In the genomic region with DNA sequence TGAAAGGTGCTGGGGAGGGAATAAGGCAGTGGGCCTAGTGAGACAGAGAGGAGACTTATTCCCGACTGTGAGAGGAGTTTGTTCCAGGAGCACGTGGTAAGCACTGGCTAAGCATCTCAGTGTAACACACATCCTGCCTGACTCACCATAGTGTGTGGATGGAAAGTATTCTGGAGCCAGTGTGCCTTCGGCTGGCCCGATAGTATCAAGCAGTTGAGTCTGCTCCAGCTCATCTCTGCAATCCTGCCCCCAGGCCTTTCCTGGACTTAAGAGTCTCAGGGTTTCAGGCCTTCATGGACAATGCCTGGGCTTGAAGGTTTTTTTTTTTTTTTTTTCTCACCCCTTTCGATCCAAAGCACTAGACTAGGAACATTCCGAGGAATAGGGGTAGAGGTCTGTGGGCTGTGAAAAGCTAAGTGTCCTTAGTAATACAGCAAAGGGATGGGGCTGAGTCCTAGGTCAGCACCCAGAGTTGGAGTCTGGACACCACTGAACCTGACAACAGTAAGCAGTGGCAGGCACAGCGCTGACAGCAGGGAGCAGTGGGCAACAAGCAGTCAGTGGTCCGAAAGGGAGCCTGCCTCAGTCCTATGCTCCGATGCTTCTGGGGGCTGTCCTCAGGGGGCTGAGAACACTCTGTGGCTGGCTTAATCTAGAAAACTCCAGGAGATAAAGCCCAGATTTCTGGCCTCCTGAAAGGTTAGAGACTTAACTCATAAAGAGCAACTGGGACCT, we compare ENCODE assay signal across 8 mouse cellular contexts. TPM values are rescaled to one million over a fixed set of nuclear protein-coding genes. Genes with fewer than 3 reads are reported as not detected.
DNase-seq lines count a peak whose midpoint lies in the region; ATAC-seq and TF ChIP-seq lines count a peak whose summit lies in the region.

No protein-coding gene starts in this region.

- H3K79me2 ChIP-seq in liver, adult 2 months (ENCODE audit: control insufficient read depth, insufficient read depth, low read length) = peaks cover 1% of the 10 kb centered on the region; the same call in 1 of the 2 replicates

- peaks cover 18% of the 10 kb centered on the region for H3K4me1 ChIP-seq in hindbrain, postnatal 0 days (ENCODE audit: insufficient read depth, low read length)
- H3K4me1 ChIP-seq in liver, adult 2 months (ENCODE audit: control insufficient read depth, insufficient read depth, low read length) = peaks cover 4% of the 10 kb centered on the region; the same call in 1 of the 2 replicates
- H3K4me1 ChIP-seq in neural tube, embryonic 14.5 days (ENCODE audit: control insufficient read depth, insufficient read depth, low read length) = peaks cover 30% of the 10 kb centered on the region

- no peak for TF ChIP-seq CTCF in hindbrain, postnatal 0 days (IDR thresholded peaks at IDR 0.05; ENCODE audit: low read depth)
- no peak for TF ChIP-seq CTCF in liver, adult 2 months (IDR thresholded peaks at IDR 0.05; ENCODE audit: low read depth, low read length)

- peak overlapping the region; percentile 99 for H3K27ac ChIP-seq in hindbrain, postnatal 0 days
- no peak overlapping the region for H3K27ac ChIP-seq in liver, adult 2 months (replicated peaks; ENCODE audit: insufficient read depth, low read depth, low read length)
- H3K27ac ChIP-seq in neural tube, embryonic 14.5 days (ENCODE audit: low read depth, low read length) = peak overlapping the region; percentile 99

- H3K9me3 ChIP-seq in hindbrain, postnatal 0 days (ENCODE audit: low read length) = no peaks in the 10 kb centered on the region
- no peaks in the 10 kb centered on the region for H3K9me3 ChIP-seq in neural tube, embryonic 14.5 days (ENCODE audit: control insufficient read depth, low read length)

- no peak for TF ChIP-seq POLR2A in liver, adult 2 months (IDR thresholded peaks at IDR 0.05; ENCODE audit: extremely low read depth, insufficient read depth, low read length)

- no peaks in the 10 kb centered on the region for H3K27me3 ChIP-seq in hindbrain, postnatal 0 days (ENCODE audit: insufficient read depth, low read length)
- no peaks in the 10 kb centered on the region for H3K27me3 ChIP-seq in liver, adult 2 months (ENCODE audit: control insufficient read depth, insufficient read depth, low read length)
- no peaks in the 10 kb centered on the region; the same call in 1 of the 2 replicates for H3K27me3 ChIP-seq in neural tube, embryonic 14.5 days (ENCODE audit: control insufficient read depth, insufficient read depth, low read length)

- H3K9ac ChIP-seq in hindbrain, postnatal 0 days (replicated peaks; ENCODE audit: low read length) = peak overlapping the region; percentile 99
- H3K9ac ChIP-seq in liver, adult 2 months (ENCODE audit: low read depth, low read length) = peak overlapping the region; percentile 86
- H3K9ac ChIP-seq in neural tube, embryonic 14.5 days (replicated peaks; ENCODE audit: low read depth, low read length) = peak overlapping the region; percentile 99

- ATAC-seq in hindbrain, postnatal 0 days = peak; percentile 10; the same call in 1 of the 2 replicates
- peak; percentile 53 for ATAC-seq in neural tube, embryonic 14.5 days (ENCODE audit: low read depth)
- no peak for ATAC-seq in erythroid progenitor cell, adult 5-6 weeks (replicated peaks; ENCODE audit: low FRiP score, poor library complexity, severe bottlenecking)

- peak overlapping the region; percentile 73 for H3K4me2 ChIP-seq in hindbrain, postnatal 0 days (ENCODE audit: low read depth, low read length)
- peak overlapping the region; percentile 85 for H3K4me2 ChIP-seq in neural tube, embryonic 14.5 days (ENCODE audit: low read depth, low read length)

- peak overlapping the region; percentile 95 for H3K4me3 ChIP-seq in hindbrain, postnatal 0 days (ENCODE audit: low read length)
- H3K4me3 ChIP-seq in liver, adult 2 months (ENCODE audit: insufficient read depth, low read depth, low read length) = peak overlapping the region; percentile 93
- H3K4me3 ChIP-seq in neural tube, embryonic 14.5 days (ENCODE audit: low read depth, low read length) = peak overlapping the region; percentile 99

- no peaks in the 10 kb centered on the region for H3K36me3 ChIP-seq in hindbrain, postnatal 0 days (ENCODE audit: insufficient read depth, low read length)
- H3K36me3 ChIP-seq in liver, adult 2 months (ENCODE audit: control insufficient read depth, insufficient read depth, low read length) = no peaks in the 10 kb centered on the region
- no peaks in the 10 kb centered on the region for H3K36me3 ChIP-seq in neural tube, embryonic 14.5 days (ENCODE audit: control insufficient read depth, insufficient read depth, low read length)

- 4% methylated on average over 9 of the region's 9 CpGs for WGBS in hindbrain, postnatal 0 days
- 47% methylated on average over 9 of the region's 9 CpGs for WGBS in liver, adult 2 months
- WGBS in neural tube, embryonic 14.5 days = 9% methylated on average over 9 of the region's 9 CpGs

- peak; percentile 4 for DNase-seq in spleen, adult 12 weeks (ENCODE audit: low spot score)
- no peak for DNase-seq in spleen, postnatal 36 days (ENCODE audit: low spot score in 2 of 2)
- peak; percentile 46 for DNase-seq in cerebellum, adult 9-10 months
- peak; percentile 23 to 25 for DNase-seq in frontal cortex, postnatal 14 days (ENCODE audit: low spot score in 2 of 2)
- DNase-seq in hindbrain, postnatal 0 days (ENCODE audit: low spot score) = peak; percentile 6
- DNase-seq in liver, adult 2 months (ENCODE audit: extremely low read depth, low read depth, low spot score) = no peak

RNA-seq across cellular contexts. Expression of a gene that starts 1.2 kb away (rescaled TPM):
- total RNA-seq in hindbrain, postnatal 0 days (2014; rRNA removed) = 76.2 and 81.1 TPM in 2 replicates
- polyA plus RNA-seq in hindbrain, postnatal 0 days (2015; fragmentation: Nextera tagmentation; extraction: Ambion mirVana) = 64.0 and 69.4 TPM in 2 replicates
- 8.8 and 9.3 TPM in 2 replicates for total RNA-seq in liver, adult 2 months (2014; rRNA removed)
- 2.5 and 2.6 TPM in 2 replicates for polyA plus RNA-seq in liver, adult 2 months (2012; rRNA removed)
- 104 and 109 TPM in 2 replicates for polyA plus RNA-seq in neural tube, embryonic 14.5 days (2014; fragmentation: Nextera tagmentation; extraction: Ambion mirVana)
- total RNA-seq in erythroid progenitor cell, adult 5-6 weeks (2015; ENCODE audit: low replicate concordance) = 111 and 127 TPM in 2 replicates
- total RNA-seq in erythroid progenitor cell, adult 5-6 weeks (2017; ENCODE audit: low replicate concordance) = 243 and 248 TPM in 2 replicates

RNA-seq across cellular contexts. Expression of a gene that starts 36.7 kb away (rescaled TPM):
- total RNA-seq in hindbrain, postnatal 0 days (2014; rRNA removed) = 59.9 and 67.0 TPM in 2 replicates
- polyA plus RNA-seq in hindbrain, postnatal 0 days (2015; fragmentation: Nextera tagmentation; extraction: Ambion mirVana) = 71.7 and 83.9 TPM in 2 replicates
- total RNA-seq in liver, adult 2 months (2014; rRNA removed) = 17.9 and 19.0 TPM in 2 replicates
- polyA plus RNA-seq in liver, adult 2 months (2012; rRNA removed) = 48.5 and 66.4 TPM in 2 replicates
- 67.0 and 69.5 TPM in 2 replicates for polyA plus RNA-seq in neural tube, embryonic 14.5 days (2014; fragmentation: Nextera tagmentation; extraction: Ambion mirVana)
- total RNA-seq in erythroid progenitor cell, adult 5-6 weeks (2015; ENCODE audit: low replicate concordance) = 7.6 and 13.8 TPM in 2 replicates
- total RNA-seq in erythroid progenitor cell, adult 5-6 weeks (2017; ENCODE audit: low replicate concordance) = 8.3 and 13.4 TPM in 2 replicates

Comparison
In these comparisons a context has a peak if more than half of its experiments do, and no peak if none do; other contexts are left out.
1. DNase-seq: peak in spleen, adult 12 weeks (single experiment), cerebellum, adult 9-10 months (single experiment), frontal cortex, postnatal 14 days (2 of 2) and hindbrain, postnatal 0 days (single experiment); none in spleen, postnatal 36 days (0 of 2) and liver, adult 2 months (single experiment).
2. Peak in every context shown above with its lines, with median percentiles within 50 percentile points of each other: H3K4me3 ChIP-seq and H3K9ac ChIP-seq.